Mouse (Mus musculus) E14TG2a.4 (cell line): ENCODE results near the gene Golga7b.

Source experiments
- CTCF ChIP-seq: conservative IDR thresholded peaks from 2 replicates; pipeline ENCODE4 v1.5.1; 2014; ENCODE audit warnings: low read length
- NANOG ChIP-seq: IDR thresholded peaks from 2 replicates; pipeline ENCODE4 v1.6.1; 2014; ENCODE audit warnings: borderline replicate concordance, low read length, mixed read lengths
- POU5F1 ChIP-seq: IDR thresholded peaks from 2 replicates; pipeline ENCODE4 v1.6.1; 2014; ENCODE audit warnings: low read length, borderline replicate concordance

- TF ChIP-seq CTCF, result no peak
- no peak for TF ChIP-seq NANOG
- TF ChIP-seq POU5F1, result no peak
Measured at GRCm38 (mm10) chr19:42214601-42215000, 32.8 kb upstream of the Golga7b start.
